In the genomic region with DNA sequence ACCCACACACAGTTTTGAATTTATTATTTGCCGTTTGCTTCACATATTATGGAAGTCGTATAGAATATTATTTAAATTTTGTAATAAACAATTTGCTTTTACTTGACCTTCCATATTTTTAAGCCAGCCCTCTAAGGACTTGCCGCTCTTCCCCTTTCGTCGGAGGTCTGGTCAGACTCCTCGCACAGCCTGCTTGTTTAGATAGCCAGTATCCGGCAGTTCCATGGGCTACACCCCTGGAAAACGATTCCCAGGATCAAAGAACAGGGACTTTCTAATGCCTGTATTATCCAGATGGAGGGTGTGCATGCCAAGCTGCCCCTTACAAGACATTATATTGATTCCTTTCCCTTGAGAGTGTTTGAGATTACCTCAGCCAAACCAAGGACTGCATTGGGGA, we compare ENCODE assay signal across 9 mouse cellular contexts.
DNase-seq lines count a peak whose midpoint lies in the region; ATAC-seq and TF ChIP-seq lines count a peak whose summit lies in the region.
"Had no signal": no experiment of that assay in that cellular context is flagged by ENCODE, and none has a peak within 500 bp of the region (broad histone marks: within the 10 kb centered on the region; RNA-seq: fewer than 3 reads in every experiment).

No protein-coding gene starts in this region.

- no peaks in the 10 kb centered on the region for H3K27me3 ChIP-seq in forebrain, embryonic 12.5 days
- no peaks in the 10 kb centered on the region for H3K27me3 ChIP-seq in hindbrain, postnatal 0 days (ENCODE audit: insufficient read depth, low read length)
- H3K27me3 ChIP-seq in midbrain, embryonic 16.5 days (ENCODE audit: control insufficient read depth, insufficient read depth, low read depth, low read length): no peaks in the 10 kb centered on the region

- peak overlapping the region; percentile 67 for H3K27ac ChIP-seq in layer of hippocampus, adult 2 months
- H3K27ac ChIP-seq in forebrain, embryonic 12.5 days: peak overlapping the region; percentile 10; the same call in 1 of the 2 replicates
- peak overlapping the region; percentile 76 for H3K27ac ChIP-seq in hindbrain, postnatal 0 days
- peak overlapping the region; percentile 72 for H3K27ac ChIP-seq in midbrain, embryonic 16.5 days (ENCODE audit: low read length)

- H3K4me2 ChIP-seq in forebrain, embryonic 12.5 days: no peak overlapping the region
- H3K4me2 ChIP-seq in hindbrain, postnatal 0 days (ENCODE audit: low read depth, low read length): 0 out of 2 replicates have a peak overlapping the region, but pooled peaks have one; percentile 10
- no peak overlapping the region for H3K4me2 ChIP-seq in midbrain, embryonic 16.5 days (ENCODE audit: low read length)

- 68% methylated on average over 8 of the region's 8 CpGs for WGBS in forebrain, embryonic 12.5 days
- 55% methylated on average over 8 of the region's 8 CpGs for WGBS in hindbrain, postnatal 0 days
- 66% methylated on average over 8 of the region's 8 CpGs for WGBS in midbrain, embryonic 16.5 days

- DNase-seq in layer of hippocampus, adult 2 months (ENCODE audit: low spot score in 2 of 2): no peak
- no peak for DNase-seq in layer of hippocampus, adult 9-11 months
- DNase-seq in hindbrain, postnatal 0 days (ENCODE audit: low spot score): no peak
- DNase-seq in gastrocnemius, postnatal 36 days: no peak
- DNase-seq in adrenal gland, adult 8-10 months: no peak
- DNase-seq: adrenal gland, postnatal 36 days; thymus, postnatal 14 days had no signal

- peaks cover 29% of the 10 kb centered on the region for H3K4me1 ChIP-seq in forebrain, embryonic 12.5 days
- H3K4me1 ChIP-seq in hindbrain, postnatal 0 days (ENCODE audit: insufficient read depth, low read length): peaks cover 13% of the 10 kb centered on the region
- H3K4me1 ChIP-seq in midbrain, embryonic 16.5 days (ENCODE audit: control insufficient read depth, insufficient read depth, low read length): peaks cover 24% of the 10 kb centered on the region

- no peaks in the 10 kb centered on the region for H3K9me3 ChIP-seq in forebrain, embryonic 12.5 days
- no peaks in the 10 kb centered on the region for H3K9me3 ChIP-seq in hindbrain, postnatal 0 days (ENCODE audit: low read length)
- H3K9me3 ChIP-seq in midbrain, embryonic 16.5 days (replicated peaks; ENCODE audit: control insufficient read depth, low read length, poor library complexity, severe bottlenecking): no peaks in the 10 kb centered on the region

- ATAC-seq in forebrain, embryonic 12.5 days (ENCODE audit: low FRiP score): no peak
- peak; percentile 6; the same call in 1 of the 2 replicates for ATAC-seq in hindbrain, postnatal 0 days
- ATAC-seq in midbrain, embryonic 16.5 days: peak; percentile 16; the same call in 1 of the 2 replicates

- H3K9ac ChIP-seq in forebrain, embryonic 12.5 days: no peak overlapping the region
- H3K9ac ChIP-seq in hindbrain, postnatal 0 days (replicated peaks; ENCODE audit: low read length): 0 out of 2 replicates have a peak overlapping the region, but pooled peaks have one; percentile 17
- 0 out of 2 replicates have a peak overlapping the region, but pooled peaks have one; percentile 14 for H3K9ac ChIP-seq in midbrain, embryonic 16.5 days (ENCODE audit: low read depth, low read length)

- no peak for TF ChIP-seq CTCF in layer of hippocampus, adult 2 months (conservative IDR thresholded peaks at IDR 0.05)
- TF ChIP-seq CTCF in hindbrain, postnatal 0 days (IDR thresholded peaks at IDR 0.05; ENCODE audit: low read depth): no peak

- H3K4me3 ChIP-seq in layer of hippocampus, adult 2 months: no peak overlapping the region
- no peak overlapping the region for H3K4me3 ChIP-seq in forebrain, embryonic 12.5 days (replicated peaks)
- H3K4me3 ChIP-seq in hindbrain, postnatal 0 days (ENCODE audit: low read length): no peak overlapping the region
- H3K4me3 ChIP-seq in midbrain, embryonic 16.5 days (ENCODE audit: low read depth, low read length): no peak overlapping the region

- no peaks in the 10 kb centered on the region for H3K36me3 ChIP-seq in forebrain, embryonic 12.5 days (replicated peaks)
- no peaks in the 10 kb centered on the region for H3K36me3 ChIP-seq in hindbrain, postnatal 0 days (ENCODE audit: insufficient read depth, low read length)
- no peaks in the 10 kb centered on the region for H3K36me3 ChIP-seq in midbrain, embryonic 16.5 days (ENCODE audit: control insufficient read depth, insufficient read depth, low read length)

- intact Hi-C loops in gastrocnemius, postnatal 36 days (cut with DNase I): no loop called here

Comparison
In these comparisons a context has a peak if more than half of its experiments do, and no peak if none do; other contexts are left out.
1. H3K27ac ChIP-seq: peak in every context shown above with its lines; median percentile 76 in hindbrain, postnatal 0 days; 72 in midbrain, embryonic 16.5 days; 67 in layer of hippocampus, adult 2 months; 10 in forebrain, embryonic 12.5 days.